Mouse (Mus musculus): ENCODE measurements at regions not wholly inside any gene's neighbourhood (a gene's known extent, or its start where the extent isn't known, plus 50 kb on each side); places are given as distances from the start of the nearest gene placed in this dataset.

DNA sequence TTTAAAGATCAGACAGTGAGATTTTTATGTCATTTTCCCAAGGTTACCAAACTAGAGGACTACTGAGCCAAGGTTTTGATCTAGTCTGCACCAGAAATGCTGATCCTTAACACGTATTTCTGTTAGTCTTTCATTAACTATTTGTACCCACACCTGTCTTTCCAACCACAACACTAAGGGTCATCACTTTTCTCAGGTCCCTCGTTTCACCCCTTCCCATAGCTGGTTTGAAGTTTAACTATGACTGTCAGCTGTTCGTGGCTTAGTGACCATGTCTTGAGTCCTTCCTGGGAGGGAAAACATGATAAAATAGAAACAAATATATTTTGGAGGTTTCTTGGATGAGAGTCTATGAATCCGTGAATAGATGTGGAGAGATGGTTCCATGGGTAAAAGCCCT, 99.6 kb upstream of the Gm6657 start:
- DNase-seq (ENCODE audit: low read depth in 2 of 2, low spot score in 2 of 2) = no peak

DNA sequence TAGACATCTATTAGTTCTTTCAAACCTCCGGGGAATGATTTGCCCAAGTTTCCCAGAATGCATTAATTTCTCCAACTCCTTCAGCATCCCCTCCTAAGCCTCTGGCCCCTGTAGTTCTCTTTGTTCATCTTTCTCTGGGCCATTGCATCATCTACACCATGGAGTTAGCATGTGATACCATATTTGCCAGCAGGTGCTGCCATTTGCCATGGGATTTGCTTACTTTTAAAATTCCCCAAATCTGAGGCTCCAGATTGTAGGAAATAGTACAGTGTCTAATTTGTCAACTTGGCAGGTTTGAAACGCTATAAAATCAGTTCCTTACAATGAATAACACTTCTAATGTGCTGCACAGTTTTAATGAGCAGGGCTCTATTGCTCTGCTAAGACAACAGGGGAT, 98.7 kb upstream of the Gm6657 start:
- no peak for DNase-seq (ENCODE audit: low read depth in 2 of 2, low spot score in 2 of 2)

DNA sequence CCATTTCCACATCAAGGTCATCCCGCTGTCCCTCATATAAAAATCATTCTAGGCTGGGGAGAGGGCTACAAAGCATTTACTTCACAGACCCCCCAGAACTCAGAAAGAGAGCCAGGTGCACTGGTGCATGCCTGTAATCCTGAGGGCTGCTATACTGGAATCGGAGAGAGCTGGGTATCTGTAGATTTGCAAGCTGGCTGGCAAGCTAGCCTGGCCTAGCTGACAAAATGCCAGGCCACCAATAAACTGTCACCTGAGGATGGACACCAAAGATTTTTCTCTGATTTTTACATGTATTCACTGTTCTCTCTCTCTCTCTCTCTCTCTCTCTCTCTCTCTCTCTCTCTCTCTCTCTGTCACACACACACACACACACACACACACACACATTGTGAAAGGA, 98.1 kb upstream of the Gm6657 start:
- DNase-seq (ENCODE audit: low read depth in 2 of 2, low spot score in 2 of 2) = no peak

DNA sequence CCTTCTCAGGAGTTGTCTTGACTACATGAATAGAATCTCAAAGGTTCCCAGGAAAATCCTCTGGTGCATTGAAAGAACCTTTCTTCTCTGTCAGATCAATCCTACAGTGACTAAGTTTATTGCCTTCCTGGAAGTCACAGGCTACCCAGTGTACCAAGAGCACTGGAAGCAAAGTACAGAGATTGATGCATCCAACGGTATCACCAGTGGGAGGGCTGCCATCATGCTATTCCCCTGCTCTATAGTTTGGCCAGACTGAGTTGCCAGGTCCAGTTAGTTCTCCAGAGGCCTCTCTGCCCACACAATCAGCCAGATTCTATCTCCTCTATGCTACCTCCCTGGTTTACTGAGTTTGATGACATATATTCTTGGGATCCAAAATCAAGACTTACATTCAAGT, 96.9 kb upstream of the Gm6657 start:
- no peak for DNase-seq (ENCODE audit: low read depth in 2 of 2, low spot score in 2 of 2)

DNA sequence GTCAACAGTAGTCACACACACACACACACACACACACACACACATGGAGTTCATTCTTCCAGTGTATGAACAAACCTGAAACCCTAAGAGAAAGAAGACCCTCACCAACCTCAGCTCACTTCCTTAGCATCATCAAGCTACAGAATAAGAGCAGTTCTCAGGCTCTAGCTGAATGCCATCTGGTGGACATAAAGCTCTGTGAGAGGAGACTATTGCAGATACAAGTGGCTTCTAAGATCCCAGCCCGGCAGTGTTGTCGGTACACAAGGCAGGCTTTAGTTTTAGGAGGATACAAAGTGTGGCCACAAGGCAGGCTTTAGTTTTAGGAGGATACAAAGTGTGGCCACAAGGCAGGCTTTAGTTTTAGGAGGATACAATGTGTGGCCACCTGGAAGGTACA, 96.3 kb upstream of the Gm6657 start:
- no peak for DNase-seq (ENCODE audit: low read depth in 2 of 2, low spot score in 2 of 2)

DNA sequence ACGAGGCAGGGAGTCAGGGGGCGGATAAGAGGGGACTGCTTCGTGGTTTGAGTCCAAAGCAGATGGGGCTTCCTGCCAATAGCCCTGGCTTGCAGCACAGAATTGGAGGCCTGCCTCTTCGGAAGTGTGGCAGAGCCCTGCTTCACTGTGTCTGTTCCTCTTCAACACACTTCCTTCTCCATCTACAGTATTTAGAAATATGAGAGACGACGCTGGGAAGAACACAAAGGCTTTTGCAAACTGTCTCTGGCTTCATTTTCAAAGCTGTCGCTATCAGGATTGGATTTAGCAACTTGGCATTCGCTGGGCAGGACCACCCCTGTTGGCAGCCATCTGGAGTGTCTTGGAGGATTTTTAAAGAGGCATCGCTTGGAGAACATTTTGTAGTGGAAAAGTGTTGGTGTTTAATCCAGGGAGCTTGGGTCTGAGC, 95.3 kb upstream of the Gm6657 start:
- DNase-seq (ENCODE audit: low read depth in 2 of 2, low spot score in 2 of 2) = no peak

DNA sequence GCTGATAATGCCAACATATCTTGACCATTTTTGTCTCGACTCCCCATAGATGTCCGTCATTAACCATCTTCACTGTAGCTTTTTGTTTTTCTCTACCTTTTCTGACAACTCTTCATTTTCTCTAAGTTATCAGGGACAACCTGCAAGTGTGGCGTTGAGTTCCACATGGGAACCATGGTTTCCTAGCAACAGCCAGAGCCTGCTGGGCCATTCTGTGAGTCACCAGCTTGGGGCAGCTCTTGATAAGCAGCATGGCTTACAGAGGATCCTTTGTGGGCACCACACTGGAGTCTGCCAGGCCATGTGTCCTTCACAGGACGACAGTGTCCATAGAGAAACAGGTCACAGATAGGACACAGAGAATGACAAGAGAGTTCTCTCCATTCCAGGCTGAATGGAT, 94.3 kb upstream of the Gm6657 start:
- DNase-seq (ENCODE audit: low read depth in 2 of 2, low spot score in 2 of 2) = no peak

DNA sequence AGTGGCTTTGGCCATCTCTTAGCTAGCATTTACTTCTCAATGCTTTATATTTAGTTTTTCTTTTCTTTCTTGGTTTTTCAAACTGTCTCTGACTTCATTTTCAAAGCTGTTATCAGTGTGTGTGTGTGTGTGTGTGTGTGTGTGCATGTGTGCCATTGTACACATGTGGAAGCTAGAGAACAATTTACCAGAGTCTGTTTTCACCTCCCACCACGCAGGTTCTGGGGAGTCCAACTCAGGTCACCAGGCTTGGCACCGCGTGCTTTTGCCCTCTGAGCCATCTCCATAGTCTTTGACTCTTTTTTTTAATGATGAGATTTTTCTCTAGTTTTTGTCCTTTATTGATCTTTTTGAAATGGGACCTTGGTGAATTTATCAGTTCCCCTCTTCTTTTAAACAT, 93.3 kb upstream of the Gm6657 start:
- no peak for DNase-seq (ENCODE audit: low read depth in 2 of 2, low spot score in 2 of 2)

DNA sequence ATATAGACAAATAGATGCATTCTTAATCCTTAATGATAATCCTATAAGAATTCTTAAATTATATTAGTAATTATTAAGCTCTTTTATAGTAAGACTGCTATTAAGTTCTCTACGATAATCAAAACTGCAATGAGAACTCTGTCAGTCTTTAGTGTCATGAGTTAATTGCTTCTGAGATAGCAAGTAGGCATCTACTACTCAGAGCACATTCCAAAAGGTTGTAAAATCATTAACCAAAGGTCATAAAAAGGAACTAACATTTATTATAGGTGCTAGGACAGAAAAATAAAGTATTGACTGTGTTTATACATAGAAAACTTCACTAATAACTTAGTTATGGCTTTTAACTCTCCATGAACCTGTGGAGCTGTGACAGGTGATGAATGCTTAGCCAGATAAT, 84.1 kb upstream of the Gm6657 start:
- DNase-seq (ENCODE audit: low read depth in 2 of 2, low spot score in 2 of 2) = no peak

DNA sequence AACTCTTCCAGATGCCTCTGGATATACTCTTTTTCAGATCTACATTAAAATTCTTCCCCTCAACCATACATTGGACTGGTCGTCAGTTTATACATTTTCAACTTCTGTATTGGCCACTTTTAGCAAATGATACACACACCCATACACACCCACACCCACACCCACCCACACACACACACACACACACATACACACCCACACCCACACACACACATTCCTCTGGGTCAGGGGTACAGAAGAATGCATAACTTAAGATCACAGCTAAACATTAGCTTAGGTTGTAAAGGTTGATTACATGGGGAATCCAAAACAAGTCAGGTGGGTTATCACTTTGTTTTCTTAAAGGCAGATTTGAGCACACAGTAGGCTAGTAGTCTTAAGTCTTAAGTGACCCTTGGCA, 75.9 kb upstream of the Gm6657 start:
- DNase-seq (ENCODE audit: low read depth in 2 of 2, low spot score in 2 of 2) = no peak

DNA sequence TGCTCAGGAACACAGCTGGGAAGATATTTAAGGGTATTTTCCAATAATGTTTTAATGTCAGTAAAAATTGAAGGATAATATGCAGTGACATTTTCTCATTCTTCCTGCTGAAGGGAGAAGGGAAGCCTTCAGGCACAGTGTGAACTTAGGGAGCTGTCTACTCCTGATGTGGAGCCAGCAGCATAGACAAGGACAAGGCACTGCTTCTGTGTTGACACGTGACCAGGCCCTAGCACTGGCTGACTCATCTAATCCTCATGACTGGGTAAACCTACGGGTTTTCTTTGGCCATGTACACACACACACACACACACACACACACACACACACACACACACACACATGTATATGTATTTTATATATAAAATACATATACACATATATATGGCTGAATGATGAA, 74.8 kb upstream of the Gm6657 start:
- DNase-seq (ENCODE audit: low read depth in 2 of 2, low spot score in 2 of 2) = no peak

DNA sequence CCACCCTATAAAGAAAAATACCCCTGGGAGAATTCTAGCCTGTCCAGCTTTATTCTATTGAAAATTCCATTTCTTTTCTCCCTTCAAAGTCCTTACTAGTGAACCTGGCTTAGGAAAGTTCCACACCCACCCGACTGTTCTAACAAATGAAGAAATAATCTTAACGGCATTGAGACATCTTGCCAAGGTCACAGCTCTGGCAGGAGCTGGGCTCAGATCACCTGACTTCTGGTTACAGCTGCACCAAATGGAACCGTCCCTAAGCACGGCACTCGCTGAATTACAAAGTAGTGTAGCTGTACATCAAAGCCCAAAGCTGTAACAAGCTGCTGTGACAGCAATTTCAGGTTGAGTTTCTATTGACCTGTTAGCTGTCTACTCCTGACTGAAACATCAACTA, 74.2 kb upstream of the Gm6657 start:
- DNase-seq (ENCODE audit: low read depth in 2 of 2, low spot score in 2 of 2) = no peak

DNA sequence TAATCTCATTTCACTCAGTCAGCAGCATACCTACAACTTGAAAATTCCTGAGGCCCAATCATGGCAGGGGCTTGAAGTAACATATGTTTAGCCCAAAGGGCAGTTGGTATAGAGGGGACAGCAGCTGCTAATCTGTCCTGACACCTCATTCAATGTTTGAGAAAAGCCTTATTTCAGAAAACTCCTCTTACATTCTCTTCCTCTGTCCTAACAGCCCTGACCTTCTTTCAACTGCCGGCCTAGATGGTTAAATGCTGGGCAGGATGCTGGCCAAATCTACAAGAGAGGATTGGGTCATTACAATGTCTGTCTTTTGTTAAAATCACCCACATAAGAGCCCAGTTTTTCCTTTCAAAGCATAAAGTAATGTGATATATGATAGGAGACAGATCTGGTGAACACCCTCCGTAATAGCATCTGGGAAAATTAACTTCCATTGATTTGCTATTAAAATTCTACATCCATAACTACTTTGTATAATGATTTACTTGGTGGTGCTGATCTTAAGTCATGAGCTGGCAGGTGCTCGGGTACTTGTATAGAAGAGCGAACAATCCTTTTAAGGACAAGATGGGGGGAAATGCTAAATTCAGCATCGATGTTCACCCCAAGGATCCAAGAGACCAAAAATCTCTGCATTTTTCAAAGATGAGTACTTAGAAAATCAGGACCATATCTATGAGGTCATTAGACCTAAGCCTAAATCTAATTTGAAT, 64.8 kb upstream of the Gm6657 start:
- DNase-seq (ENCODE audit: low read depth in 2 of 2, low spot score in 2 of 2) = no peak

DNA sequence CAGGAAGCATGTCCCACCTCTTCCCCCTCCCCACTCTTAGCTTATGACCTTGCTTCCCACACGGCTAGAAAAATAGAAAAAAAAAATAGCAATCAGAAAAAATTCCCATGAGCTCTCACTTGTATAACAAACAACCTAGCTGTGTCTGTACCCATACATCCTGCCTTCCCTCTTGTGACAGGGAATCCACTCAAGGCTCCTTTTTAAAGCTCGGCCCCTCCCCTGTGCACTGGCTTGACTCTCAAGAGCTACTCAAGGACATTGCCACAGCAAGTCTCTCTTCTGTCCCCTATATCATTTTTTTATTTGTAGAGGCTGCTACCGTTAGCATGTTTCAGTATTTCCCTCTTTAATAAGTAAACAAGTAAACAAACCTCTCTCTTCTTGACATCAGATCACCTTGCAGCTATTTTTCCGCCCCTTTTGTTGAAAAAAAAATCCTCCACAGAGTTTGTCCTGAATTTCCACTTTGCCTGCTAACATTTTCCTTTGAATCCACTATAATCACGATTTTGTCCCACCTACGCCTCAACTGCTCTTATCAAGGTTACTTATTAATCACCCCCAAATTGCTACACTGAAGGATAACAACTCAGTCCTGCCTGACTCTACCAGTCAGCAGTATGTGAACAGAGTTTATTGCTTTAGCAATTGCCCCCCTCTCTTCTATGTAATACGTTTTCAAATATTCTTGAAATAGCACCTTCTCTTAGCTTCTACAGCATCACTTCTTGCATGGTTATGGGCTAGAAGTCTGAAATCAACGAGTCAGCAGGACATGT, 61.8 kb upstream of the Gm6657 start:
- DNase-seq (ENCODE audit: low read depth in 2 of 2, low spot score in 2 of 2) = no peak

DNA sequence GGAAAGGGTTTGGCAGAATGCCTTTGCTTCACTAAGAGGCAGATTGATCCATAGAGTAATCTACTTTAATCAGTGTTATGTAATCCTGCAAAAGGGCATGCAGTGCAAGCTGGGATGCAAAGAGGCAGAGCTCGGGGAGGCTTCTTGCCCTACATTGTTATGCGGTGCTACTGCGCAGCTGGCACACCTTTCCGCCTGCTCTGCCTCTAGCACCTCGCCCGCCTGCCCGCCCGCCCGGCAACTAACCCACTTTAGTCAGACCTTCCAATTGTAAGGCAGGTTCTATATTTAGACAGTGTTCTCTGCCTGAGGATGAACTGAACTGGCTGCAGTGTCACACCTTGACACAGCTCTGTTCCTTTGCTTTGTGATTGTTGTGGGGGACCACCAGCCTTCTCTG, 60.7 kb upstream of the Gm6657 start:
- DNase-seq (ENCODE audit: low read depth in 2 of 2, low spot score in 2 of 2) = no peak

DNA sequence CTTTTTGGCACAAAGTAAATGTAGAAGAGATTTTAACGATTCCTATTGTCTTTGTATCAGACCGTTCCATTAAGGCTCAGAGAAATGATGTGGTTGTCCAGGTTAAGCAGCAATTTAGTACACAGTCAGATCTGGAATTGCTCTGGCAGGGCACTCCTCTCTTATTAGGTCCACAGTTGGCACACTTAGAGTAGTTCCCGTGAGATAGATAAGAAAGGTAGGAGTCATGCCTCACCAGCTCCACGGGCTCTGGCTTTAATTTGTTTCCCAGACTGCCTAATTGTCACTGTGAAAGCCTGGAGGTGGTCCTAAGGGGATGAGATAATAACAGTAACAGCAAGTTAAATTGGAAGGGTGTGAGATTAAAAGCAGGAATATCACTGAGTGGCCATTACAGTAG, 60.1 kb upstream of the Gm6657 start:
- DNase-seq (ENCODE audit: low read depth in 2 of 2, low spot score in 2 of 2) = no peak

DNA sequence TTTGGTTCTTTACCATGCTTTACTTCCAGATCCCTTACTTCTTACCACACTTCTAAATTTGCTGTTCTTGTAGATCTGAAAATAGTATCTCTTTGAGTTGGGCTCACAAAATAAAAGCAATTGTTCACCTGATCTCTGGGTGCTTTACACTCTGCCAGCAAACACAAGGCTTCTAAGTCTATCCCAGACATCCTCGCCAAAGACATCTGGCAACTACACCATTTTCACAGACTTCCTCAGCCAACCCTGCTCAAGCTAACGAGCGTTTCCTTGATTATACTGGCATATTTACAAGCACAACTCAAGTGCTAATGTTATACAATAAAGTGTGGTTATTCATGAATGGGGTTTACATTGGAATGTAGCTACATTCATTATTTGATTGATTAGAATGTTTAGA, 56.8 kb upstream of the Gm6657 start:
- DNase-seq (ENCODE audit: low read depth in 2 of 2, low spot score in 2 of 2) = no peak

DNA sequence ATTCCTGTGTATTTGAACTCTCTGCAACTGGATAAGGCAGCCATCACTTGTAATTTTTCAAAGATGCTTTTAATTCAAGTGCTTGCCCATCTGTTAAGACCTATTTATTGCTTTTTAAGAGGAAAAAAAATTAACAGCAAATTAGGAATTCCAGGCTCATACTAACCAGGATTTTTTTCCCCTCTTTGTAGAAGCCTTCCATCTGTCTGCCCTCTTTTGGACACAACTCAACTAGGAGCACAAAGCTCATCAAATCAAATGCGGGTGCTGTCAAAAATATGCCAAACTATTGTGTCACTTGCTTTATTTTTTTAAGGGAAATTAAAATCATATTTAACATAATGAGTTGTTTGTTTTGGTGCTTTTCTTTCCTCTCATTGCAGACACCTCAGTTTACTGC, 55.6 kb upstream of the Gm6657 start:
- DNase-seq (ENCODE audit: low read depth in 2 of 2, low spot score in 2 of 2) = no peak
